Mouse (Mus musculus): ENCODE measurements around the gene Parp12.
A peak's percentile ranks its signal among the peaks of the same experiment; 100 is the strongest.

Gene Parp12

GRCm38 (mm10) chr6:39058389-39058788 lies 59.8 kb downstream of the Parp12 start:
- DNase-seq (ENCODE audit: low read depth, low spot score), result peak; percentile 47

GRCm38 (mm10) chr6:39057161-39057560 lies 61.0 kb downstream of the Parp12 start:
- no peak for DNase-seq (ENCODE audit: low read depth, low spot score)

GRCm38 (mm10) chr6:39055831-39056261 lies 62.3 kb downstream of the Parp12 start:
- DNase-seq (ENCODE audit: low read depth, low spot score), result no peak

- DNase-seq (ENCODE audit: low read depth, low spot score), result no peak
Measured at GRCm38 (mm10) chr6:39054878-39055508, 63.2 kb downstream of the Parp12 start.

GRCm38 (mm10) chr6:39054206-39054864 lies 63.8 kb downstream of the Parp12 start:
- no peak for DNase-seq (ENCODE audit: low read depth, low spot score)

DNA sequence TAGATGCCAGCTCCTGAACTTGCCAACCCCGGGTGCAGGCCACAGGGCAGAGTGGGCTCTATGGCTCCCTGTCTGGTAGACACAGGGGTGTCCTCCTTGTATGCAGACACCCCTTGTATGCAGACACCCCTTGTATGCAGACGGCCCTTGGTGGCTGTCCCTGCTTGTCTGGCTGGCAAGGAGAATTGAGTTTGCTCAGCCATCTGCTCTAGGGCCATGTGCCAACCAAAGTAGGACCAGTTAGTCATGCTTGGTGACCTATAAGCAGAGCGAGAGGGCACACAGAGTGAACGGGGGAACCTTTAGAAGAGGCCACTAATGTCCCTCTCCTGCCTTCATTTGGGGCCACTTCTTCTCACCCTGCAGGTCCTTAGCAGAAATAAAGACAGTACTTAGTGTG lies 65.5 kb downstream of the Parp12 start:
- DNase-seq (ENCODE audit: low read depth, low spot score), result no peak

GRCm38 (mm10) chr6:39051799-39052556 lies 66.2 kb downstream of the Parp12 start:
- DNase-seq (ENCODE audit: low read depth, low spot score), result no peak

DNA sequence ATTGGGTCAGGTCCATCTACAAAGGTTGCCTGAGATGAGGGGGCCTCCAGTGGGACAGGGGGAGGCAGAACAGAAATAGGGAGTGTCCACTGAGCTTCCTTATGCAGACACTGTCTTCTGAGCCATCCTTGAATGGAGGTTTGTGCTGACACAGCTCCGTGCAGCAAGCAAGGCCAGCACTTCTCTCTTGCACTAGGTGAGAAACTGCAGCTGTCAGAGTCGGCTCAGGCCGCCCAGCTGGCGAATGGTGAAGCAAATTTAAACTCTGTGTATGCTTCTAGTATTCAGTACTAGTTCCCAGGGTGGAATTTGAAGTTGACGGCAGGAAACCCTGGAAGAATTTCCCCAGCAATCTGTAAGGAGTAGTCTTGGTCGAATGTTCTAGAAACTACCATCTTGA lies 67.3 kb downstream of the Parp12 start:
- no peak for DNase-seq (ENCODE audit: low read depth, low spot score)

DNA sequence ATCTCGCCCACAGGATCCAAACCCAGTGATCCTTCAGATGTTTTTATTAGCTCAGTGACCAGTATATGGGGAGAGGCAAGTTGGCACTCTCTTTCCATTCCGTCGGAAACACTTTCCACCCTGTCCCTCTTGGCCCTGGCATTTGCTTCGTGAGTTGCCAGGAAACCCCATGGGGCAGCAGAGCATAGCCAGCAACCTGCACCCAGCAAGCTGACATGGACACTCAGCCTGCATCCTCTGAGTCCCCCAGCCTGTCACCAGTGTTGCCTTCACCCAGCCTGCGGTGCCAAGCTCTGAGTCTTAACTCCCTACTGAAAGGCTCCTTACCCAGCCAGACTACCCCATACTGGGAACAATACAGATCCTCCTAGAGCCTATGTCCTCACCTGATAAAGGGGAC lies 69.0 kb downstream of the Parp12 start:
- DNase-seq (ENCODE audit: low read depth, low spot score), result no peak

GRCm38 (mm10) chr6:39040451-39040850 lies 77.7 kb downstream of the Parp12 start:
- DNase-seq (ENCODE audit: low read depth, low spot score), result no peak
